Mouse (Mus musculus) C2C12 (cell line): ENCODE data around the gene Npc2.

Source experiments
- CEBPB ChIP-seq: IDR thresholded peaks from one replicate; pipeline ENCODE4 v1.6.1; 2011; ENCODE audit warnings: low read depth, mild to moderate bottlenecking, control low read depth, moderate library complexity
- CTCF ChIP-seq: IDR thresholded peaks from one replicate; pipeline ENCODE4 v1.5.1; 2011; ENCODE audit not compliant: control insufficient read depth, insufficient read depth, insufficient read length
- MAX ChIP-seq: IDR thresholded peaks from one replicate; pipeline ENCODE4 v1.6.1; 2011; ENCODE audit warnings: mild to moderate bottlenecking, control low read depth
- MYOG ChIP-seq: IDR thresholded peaks from one replicate; pipeline ENCODE4 v1.6.1; 2011; ENCODE audit not compliant: control insufficient read depth, insufficient read length; ENCODE audit errors: extremely low read depth
- USF1 ChIP-seq: IDR thresholded peaks from one replicate; pipeline ENCODE4 v1.6.1; 2011; ENCODE audit warnings: low read depth, mild to moderate bottlenecking, control low read depth, moderate library complexity

- no peak for TF ChIP-seq CTCF
- TF ChIP-seq USF1 = no peak
- no peak for TF ChIP-seq MAX
- TF ChIP-seq CEBPB = no peak
- no peak for TF ChIP-seq MYOG
Measured at GRCm38 (mm10) chr12:84806010-84806409, 33.1 kb upstream of the Npc2 start.
